Comparison of ENCODE assay signal across 29 mouse cellular contexts in the genomic region with DNA sequence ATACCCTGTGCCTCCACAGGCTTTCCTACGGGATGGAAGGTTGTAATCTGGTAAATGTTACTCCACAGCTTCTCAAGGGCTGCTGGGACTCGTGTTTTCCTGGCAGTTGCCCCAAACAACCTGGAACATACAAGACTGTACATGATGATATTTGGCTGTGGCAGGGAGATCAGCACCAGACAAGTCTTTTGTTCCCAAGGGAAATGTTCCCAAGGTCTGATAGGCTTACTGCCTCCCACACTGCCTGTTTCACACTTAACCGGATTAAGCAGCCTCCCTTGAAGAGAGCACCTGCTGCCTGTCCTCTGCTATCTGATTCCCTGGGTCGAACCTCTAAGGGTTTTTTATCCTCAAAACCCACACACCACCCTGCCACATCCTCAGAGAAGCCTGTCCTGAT. TPM values are rescaled to one million over a fixed set of nuclear protein-coding genes. Genes with fewer than 3 reads are reported as not detected.
A peak's percentile ranks its signal among the peaks of the same experiment; 100 is the strongest.
DNase-seq lines count a peak whose midpoint lies in the region; ATAC-seq and TF ChIP-seq lines count a peak whose summit lies in the region.
"Had no signal": no experiment of that assay in that cellular context is flagged by ENCODE, and none has a peak within 500 bp of the region (broad histone marks: within the 10 kb centered on the region; RNA-seq: fewer than 3 reads in every experiment).

No protein-coding gene starts in this region.

- no peaks in the 10 kb centered on the region for H3K9me3 ChIP-seq in limb, embryonic 14.5 days (ENCODE audit: control insufficient read depth, low read length)
- no peaks in the 10 kb centered on the region for H3K9me3 ChIP-seq in limb, embryonic 10.5 days (replicated peaks)
- no peaks in the 10 kb centered on the region for H3K9me3 ChIP-seq in embryonic facial prominence, embryonic 15.5 days (replicated peaks)
- no peaks in the 10 kb centered on the region for H3K9me3 ChIP-seq in midbrain, postnatal 0 days (ENCODE audit: low read length)
- H3K9me3 ChIP-seq: forebrain, embryonic 13.5 days; G1E had no signal

- H3K4me1 ChIP-seq in limb, embryonic 14.5 days (ENCODE audit: control insufficient read depth, insufficient read depth, low read length) = no peaks in the 10 kb centered on the region
- H3K4me1 ChIP-seq in limb, embryonic 10.5 days = no peaks in the 10 kb centered on the region
- 0 out of 2 replicates have a peak, but pooled peaks cover 3% of the 10 kb centered on the region for H3K4me1 ChIP-seq in embryonic facial prominence, embryonic 15.5 days
- H3K4me1 ChIP-seq in midbrain, postnatal 0 days (ENCODE audit: insufficient read depth, low read length) = no peaks in the 10 kb centered on the region
- H3K4me1 ChIP-seq: forebrain, embryonic 13.5 days had no signal

- TF ChIP-seq POLR2A in limb, embryonic 14.5 days (IDR thresholded peaks at IDR 0.05; ENCODE audit: borderline replicate concordance, extremely low read depth, insufficient read depth, insufficient read length) = no peak

- H3K4me3 ChIP-seq in limb, embryonic 14.5 days (replicated peaks; ENCODE audit: low read length) = no peak overlapping the region
- H3K4me3 ChIP-seq in limb, embryonic 10.5 days = no peak overlapping the region
- no peak overlapping the region for H3K4me3 ChIP-seq in embryonic facial prominence, embryonic 15.5 days (replicated peaks)
- no peak overlapping the region for H3K4me3 ChIP-seq in midbrain, postnatal 0 days (ENCODE audit: low read depth, low read length)
- H3K4me3 ChIP-seq: forebrain, embryonic 13.5 days; gastrocnemius, adult 2 months; left cerebral cortex, adult 2 months had no signal

- H3K27me3 ChIP-seq in limb, embryonic 14.5 days (ENCODE audit: control insufficient read depth, insufficient read depth, low read length) = no peaks in the 10 kb centered on the region
- no peaks in the 10 kb centered on the region for H3K27me3 ChIP-seq in limb, embryonic 10.5 days (ENCODE audit: low read depth, poor library complexity, severe bottlenecking)
- no peaks in the 10 kb centered on the region for H3K27me3 ChIP-seq in embryonic facial prominence, embryonic 15.5 days
- no peaks in the 10 kb centered on the region; the same call in 1 of the 2 replicates for H3K27me3 ChIP-seq in midbrain, postnatal 0 days (ENCODE audit: insufficient read depth, low read length)
- H3K27me3 ChIP-seq: CH12.LX had no signal

- peak; percentile 9 for DNase-seq in limb, embryonic 14.5 days (ENCODE audit: low spot score)
- no peak for DNase-seq in limb, embryonic 10.5 days (ENCODE audit: low spot score)
- DNase-seq in adipocyte (ENCODE audit: low spot score) = peak; percentile 42
- DNase-seq in midbrain, postnatal 0 days (ENCODE audit: low spot score) = peak; percentile 22
- DNase-seq in right cerebral cortex, postnatal 14 days = no peak
- DNase-seq in kidney, postnatal 36 days = no peak
- DNase-seq: adrenal gland, postnatal 10 days; B cell, adult 2 months; cerebellum, adult 9-10 months; gastrocnemius, adult 2 months; kidney, postnatal 25 days; left cerebral cortex, postnatal 4 days; liver, postnatal 0 days; lung, postnatal 14 days; right cerebral cortex, postnatal 4 days; thymus, adult 18-20 months had no signal

- no peak overlapping the region for H3K9ac ChIP-seq in limb, embryonic 14.5 days (ENCODE audit: low read depth, low read length, severe bottlenecking)
- no peak overlapping the region for H3K9ac ChIP-seq in embryonic facial prominence, embryonic 15.5 days
- H3K9ac ChIP-seq in midbrain, postnatal 0 days (replicated peaks; ENCODE audit: low read length, poor library complexity, severe bottlenecking) = no peak overlapping the region
- H3K9ac ChIP-seq: forebrain, embryonic 13.5 days; liver, postnatal 0 days had no signal

- no peak for ATAC-seq in limb, embryonic 14.5 days (ENCODE audit: low FRiP score, low read depth)
- ATAC-seq in embryonic facial prominence, embryonic 15.5 days (ENCODE audit: insufficient number of reproducible peaks, low FRiP score, low TSS enrichment, low read depth) = peak; percentile 43; the same call in 1 of the 2 replicates
- ATAC-seq in midbrain, postnatal 0 days (ENCODE audit: low FRiP score) = no peak
- ATAC-seq in megakaryocyte, adult 5-6 weeks (ENCODE audit: poor library complexity, severe bottlenecking) = no peak
- ATAC-seq: activated CD4-positive, CD25-positive, alpha-beta regulatory T cell, adult 4 months; forebrain, embryonic 13.5 days; intestine, postnatal 0 days; liver, postnatal 0 days had no signal

- no peak for TF ChIP-seq CTCF in midbrain, postnatal 0 days (IDR thresholded peaks at IDR 0.05)

- WGBS in limb, embryonic 14.5 days = 31% methylated on average over 4 of the region's 4 CpGs
- 47% methylated on average over 4 of the region's 4 CpGs for WGBS in limb, embryonic 10.5 days
- 16% methylated on average over 4 of the region's 4 CpGs for WGBS in embryonic facial prominence, embryonic 15.5 days
- WGBS in midbrain, postnatal 0 days = 12% methylated on average over 4 of the region's 4 CpGs

- H3K4me2 ChIP-seq in limb, embryonic 14.5 days (replicated peaks; ENCODE audit: low read depth, low read length, severe bottlenecking) = no peak overlapping the region
- no peak overlapping the region for H3K4me2 ChIP-seq in embryonic facial prominence, embryonic 15.5 days (replicated peaks)
- no peak overlapping the region for H3K4me2 ChIP-seq in midbrain, postnatal 0 days (ENCODE audit: low read depth, low read length, poor library complexity, severe bottlenecking)
- H3K4me2 ChIP-seq: forebrain, embryonic 13.5 days; heart, embryonic 11.5 days had no signal

- no peaks in the 10 kb centered on the region for H3K36me3 ChIP-seq in limb, embryonic 14.5 days (ENCODE audit: control insufficient read depth, insufficient read depth, low read length)
- no peaks in the 10 kb centered on the region for H3K36me3 ChIP-seq in limb, embryonic 10.5 days
- no peaks in the 10 kb centered on the region for H3K36me3 ChIP-seq in embryonic facial prominence, embryonic 15.5 days
- no peaks in the 10 kb centered on the region for H3K36me3 ChIP-seq in midbrain, postnatal 0 days (ENCODE audit: insufficient read depth, low read length)
- H3K36me3 ChIP-seq: G1E had no signal

- no peak overlapping the region for H3K27ac ChIP-seq in limb, embryonic 14.5 days (replicated peaks; ENCODE audit: low read depth, low read length)
- H3K27ac ChIP-seq in limb, embryonic 10.5 days = no peak overlapping the region
- no peak overlapping the region for H3K27ac ChIP-seq in embryonic facial prominence, embryonic 15.5 days (replicated peaks)
- H3K27ac ChIP-seq in midbrain, postnatal 0 days (ENCODE audit: low read depth, low read length) = no peak overlapping the region
- H3K27ac ChIP-seq: forebrain, embryonic 13.5 days; gastrocnemius, adult 2 months; left cerebral cortex, adult 2 months had no signal

RNA-seq across cellular contexts. Expression of a gene that starts 13.8 kb away (rescaled TPM):
- 36.3 and 43.2 TPM in 2 replicates for polyA plus RNA-seq in limb, embryonic 14.5 days (2012; rRNA removed)
- polyA plus RNA-seq in limb, embryonic 14.5 days (2014; fragmentation: Nextera tagmentation; extraction: Ambion mirVana) = 9.5 and 10.7 TPM in 2 replicates
- polyA plus RNA-seq in limb, embryonic 10.5 days (2016; fragmentation: Nextera tagmentation; extraction: Ambion mirVana) = 4.1 and 5.6 TPM in 2 replicates
- polyA plus RNA-seq in embryonic facial prominence, embryonic 15.5 days (2015; fragmentation: Nextera tagmentation; extraction: Ambion mirVana) = 5.9 and 6.1 TPM in 2 replicates
- 3.9 and 6.6 TPM in 2 replicates for total RNA-seq in midbrain, postnatal 0 days (2014; rRNA removed)
- polyA plus RNA-seq in midbrain, postnatal 0 days (2015; fragmentation: Nextera tagmentation; extraction: Ambion mirVana) = 1.7 and 1.9 TPM in 2 replicates
- total RNA-seq in megakaryocyte, adult 5-6 weeks (2015) = 6.7 and 7.9 TPM in 2 replicates
- 0.37 and 1.1 TPM in 2 replicates for total RNA-seq in megakaryocyte, adult 5-6 weeks (2017)

RNA-seq across cellular contexts. Expression of a gene that starts 14.1 kb away (rescaled TPM):
- 149 TPM in 2 replicates for polyA plus RNA-seq in limb, embryonic 14.5 days (2012; rRNA removed)
- polyA plus RNA-seq in limb, embryonic 14.5 days (2014; fragmentation: Nextera tagmentation; extraction: Ambion mirVana) = 197 and 200 TPM in 2 replicates
- 274 and 301 TPM in 2 replicates for polyA plus RNA-seq in limb, embryonic 10.5 days (2016; fragmentation: Nextera tagmentation; extraction: Ambion mirVana)
- 209 and 216 TPM in 2 replicates for polyA plus RNA-seq in embryonic facial prominence, embryonic 15.5 days (2015; fragmentation: Nextera tagmentation; extraction: Ambion mirVana)
- 128 and 129 TPM in 2 replicates for total RNA-seq in midbrain, postnatal 0 days (2014; rRNA removed)
- 135 and 137 TPM in 2 replicates for polyA plus RNA-seq in midbrain, postnatal 0 days (2015; fragmentation: Nextera tagmentation; extraction: Ambion mirVana)
- 48.5 and 48.9 TPM in 2 replicates for total RNA-seq in megakaryocyte, adult 5-6 weeks (2015)
- 79.1 and 81.3 TPM in 2 replicates for total RNA-seq in megakaryocyte, adult 5-6 weeks (2017)

RNA-seq across cellular contexts. Expression of a gene that starts 38.1 kb away (rescaled TPM):
- 79.4 and 113 TPM in 2 replicates for polyA plus RNA-seq in limb, embryonic 14.5 days (2012; rRNA removed)
- 113 and 126 TPM in 2 replicates for polyA plus RNA-seq in limb, embryonic 14.5 days (2014; fragmentation: Nextera tagmentation; extraction: Ambion mirVana)
- polyA plus RNA-seq in limb, embryonic 10.5 days (2016; fragmentation: Nextera tagmentation; extraction: Ambion mirVana) = 141 and 147 TPM in 2 replicates
- polyA plus RNA-seq in embryonic facial prominence, embryonic 15.5 days (2015; fragmentation: Nextera tagmentation; extraction: Ambion mirVana) = 138 and 141 TPM in 2 replicates
- total RNA-seq in midbrain, postnatal 0 days (2014; rRNA removed) = 42.5 and 49.5 TPM in 2 replicates
- 162 and 169 TPM in 2 replicates for polyA plus RNA-seq in midbrain, postnatal 0 days (2015; fragmentation: Nextera tagmentation; extraction: Ambion mirVana)
- 38.0 and 49.5 TPM in 2 replicates for total RNA-seq in megakaryocyte, adult 5-6 weeks (2015)
- 39.0 and 45.9 TPM in 2 replicates for total RNA-seq in megakaryocyte, adult 5-6 weeks (2017)

RNA-seq across cellular contexts. Expression of a gene that starts 38.3 kb away (rescaled TPM):
- 18.9 and 19.5 TPM in 2 replicates for polyA plus RNA-seq in limb, embryonic 14.5 days (2012; rRNA removed)
- 16.5 and 19.4 TPM in 2 replicates for polyA plus RNA-seq in limb, embryonic 14.5 days (2014; fragmentation: Nextera tagmentation; extraction: Ambion mirVana)
- 60.1 and 62.2 TPM in 2 replicates for polyA plus RNA-seq in limb, embryonic 10.5 days (2016; fragmentation: Nextera tagmentation; extraction: Ambion mirVana)
- polyA plus RNA-seq in embryonic facial prominence, embryonic 15.5 days (2015; fragmentation: Nextera tagmentation; extraction: Ambion mirVana) = 12.9 and 15.8 TPM in 2 replicates
- total RNA-seq in midbrain, postnatal 0 days (2014; rRNA removed) = 0.28 and 0.49 TPM in 2 replicates
- polyA plus RNA-seq in midbrain, postnatal 0 days (2015; fragmentation: Nextera tagmentation; extraction: Ambion mirVana) = 0.75 and 0.82 TPM in 2 replicates
- 4.9 and 6.7 TPM in 2 replicates for total RNA-seq in megakaryocyte, adult 5-6 weeks (2015)
- total RNA-seq in megakaryocyte, adult 5-6 weeks (2017) = 20.2 and 28.4 TPM in 2 replicates
- total RNA-seq: gastrocnemius, adult 2 months; left cerebral cortex, adult 2 months had no signal
- polyA plus RNA-seq: liver, adult 2 months had no signal

RNA-seq across cellular contexts. Expression of a gene that starts 50.6 kb away (rescaled TPM):
- polyA plus RNA-seq in limb, embryonic 14.5 days (2012; rRNA removed) = 29.5 and 47.5 TPM in 2 replicates
- 17.0 and 18.2 TPM in 2 replicates for polyA plus RNA-seq in limb, embryonic 14.5 days (2014; fragmentation: Nextera tagmentation; extraction: Ambion mirVana)
- 0.11 and 0.30 TPM in 2 replicates for polyA plus RNA-seq in limb, embryonic 10.5 days (2016; fragmentation: Nextera tagmentation; extraction: Ambion mirVana)
- 7.5 and 12.0 TPM in 2 replicates for polyA plus RNA-seq in embryonic facial prominence, embryonic 15.5 days (2015; fragmentation: Nextera tagmentation; extraction: Ambion mirVana)
- total RNA-seq in midbrain, postnatal 0 days (2014; rRNA removed) = 0.11 TPM in 1 of 2 replicates, not detected in the other
- polyA plus RNA-seq in midbrain, postnatal 0 days (2015; fragmentation: Nextera tagmentation; extraction: Ambion mirVana) = 0.85 and 0.87 TPM in 2 replicates
- not detected in 2 replicates for total RNA-seq in megakaryocyte, adult 5-6 weeks (2015)
- not detected in 2 replicates for total RNA-seq in megakaryocyte, adult 5-6 weeks (2017)
- total RNA-seq: granulocyte monocyte progenitor cell, adult 5-6 weeks; liver, adult 2 months; megakaryocyte progenitor cell, adult 5-6 weeks had no signal
- polyA plus RNA-seq: G1E; heart, embryonic 11.5 days; kidney, embryonic 14.5 days; liver, adult 2 months had no signal

Comparison
In these comparisons a context has a peak if more than half of its experiments do, and no peak if none do; other contexts are left out.
1. DNase-seq: peak in limb, embryonic 14.5 days (single experiment), adipocyte (single experiment) and midbrain, postnatal 0 days (single experiment); none in limb, embryonic 10.5 days (single experiment), right cerebral cortex, postnatal 14 days (single experiment) and kidney, postnatal 36 days (0 of 2).